Mouse (Mus musculus): ENCODE results near the gene Rabggta. TPM values are rescaled to one million over a fixed set of nuclear protein-coding genes. Genes with fewer than 3 reads are reported as not detected.

Rabggta gene
- polyA plus RNA-seq, 1 experiment from 2014 or later = 43.3 TPM

DNA sequence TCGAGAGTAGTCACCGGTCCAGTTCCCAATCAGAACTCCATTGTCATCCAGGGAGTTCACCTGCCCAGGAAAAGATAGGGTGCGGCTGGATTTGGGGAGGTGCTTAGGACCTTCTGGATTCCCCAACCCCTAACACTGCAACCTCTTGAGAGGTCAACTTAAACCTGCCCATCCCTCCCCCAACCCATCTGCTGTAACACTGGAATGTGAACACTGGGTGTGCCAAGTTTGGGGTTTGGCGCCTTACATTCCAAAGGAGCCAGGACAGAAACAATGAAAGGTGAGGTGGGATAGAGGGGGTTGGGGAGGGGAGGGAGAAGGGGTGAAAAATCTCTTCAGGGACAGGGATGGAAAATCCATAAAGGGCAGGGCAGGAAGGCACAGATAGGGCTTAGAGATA, 12.6 kb downstream of the Rabggta start:
- H3K9ac ChIP-seq (replicated peaks; ENCODE audit: low read length) = no peak overlapping the region
- no peak overlapping the region for H3K27ac ChIP-seq (ENCODE audit: low read length)
- H3K4me1 ChIP-seq (ENCODE audit: insufficient read depth, low read length) = peaks cover 6% of the 10 kb centered on the region; the same call in 1 of the 2 replicates
- H3K27me3 ChIP-seq (ENCODE audit: insufficient read depth, low read length) = peaks cover 15% of the 10 kb centered on the region
- H3K4me2 ChIP-seq (replicated peaks; ENCODE audit: low read depth, low read length) = no peak overlapping the region
- H3K4me3 ChIP-seq (ENCODE audit: low read length) = no peak overlapping the region
- H3K9me3 ChIP-seq (ENCODE audit: low read length) = no peaks in the 10 kb centered on the region
- ATAC-seq (ENCODE audit: low FRiP score, low TSS enrichment) = no peak
- WGBS = 89% methylated on average over 4 of the region's 4 CpGs
- H3K36me3 ChIP-seq (ENCODE audit: insufficient read depth, low read length) = no peaks in the 10 kb centered on the region

DNA sequence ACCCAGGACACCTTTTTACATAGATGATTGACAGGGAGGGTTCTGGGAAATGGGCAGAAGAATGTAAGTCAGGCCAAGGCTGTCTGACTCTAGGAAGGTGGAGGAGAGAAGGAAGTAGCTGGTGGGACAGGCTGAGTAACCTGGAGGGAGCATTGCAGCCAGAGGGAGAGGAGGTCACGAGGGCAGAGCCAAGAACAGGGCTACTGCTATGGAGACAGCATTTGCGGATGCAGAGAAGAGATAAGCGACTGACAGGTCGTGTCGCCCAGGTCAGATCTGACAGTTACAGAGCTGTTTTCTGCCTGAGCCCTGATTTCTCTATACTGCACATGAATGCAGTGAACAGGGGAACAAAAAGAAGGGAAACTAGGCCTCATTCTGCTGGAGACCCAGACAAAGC, 14.7 kb downstream of the Rabggta start:
- Histone ChIP-seq H3K27ac (ENCODE audit: low read length) (no peak overlapping the region), H3K4me2 (replicated peaks; ENCODE audit: low read depth, low read length) (no peak overlapping the region), H3K9me3 (ENCODE audit: low read length) (no peaks in the 10 kb centered on the region), H3K9ac (replicated peaks; ENCODE audit: low read length) (no peak overlapping the region), H3K4me3 (ENCODE audit: low read length) (no peak overlapping the region), H3K36me3 (ENCODE audit: insufficient read depth, low read length) (no peaks in the 10 kb centered on the region), H3K27me3 (ENCODE audit: insufficient read depth, low read length) (peaks cover 4% of the 10 kb centered on the region), H3K4me1 (ENCODE audit: insufficient read depth, low read length) (peaks cover 6% of the 10 kb centered on the region; the same call in 1 of the 2 replicates)
- WGBS = 85% methylated on average over 5 of the region's 5 CpGs
- ATAC-seq (ENCODE audit: low FRiP score, low TSS enrichment) = no peak

DNA sequence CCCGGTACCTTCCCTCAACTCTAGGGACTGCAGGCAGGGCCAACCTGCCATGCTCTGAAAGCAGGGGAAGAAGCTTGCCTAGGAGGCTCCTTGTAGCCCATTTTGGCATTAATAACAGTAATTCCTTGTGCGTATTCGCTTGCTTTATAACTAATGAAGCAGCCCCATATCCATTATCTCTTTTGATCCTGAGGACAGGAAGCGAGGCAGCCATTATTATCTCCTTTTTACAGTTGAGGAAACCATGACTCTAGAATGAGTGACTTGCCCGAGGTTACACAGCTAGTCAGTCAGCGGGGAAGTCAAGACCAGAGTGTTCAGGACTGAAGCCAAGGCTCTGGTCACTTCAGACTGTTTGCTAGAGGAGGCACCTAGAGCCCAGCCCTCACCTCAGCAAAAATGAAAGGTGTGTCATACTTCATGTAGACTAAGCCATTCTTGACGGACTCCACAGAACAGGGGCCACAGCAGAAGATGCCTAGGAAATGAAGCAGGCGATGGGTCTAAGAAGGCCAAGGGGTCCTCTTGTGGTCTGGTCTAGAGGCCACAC, 15.9 kb downstream of the Rabggta start:
- Histone ChIP-seq H3K9ac (replicated peaks; ENCODE audit: low read length) (no peak overlapping the region), H3K9me3 (ENCODE audit: low read length) (no peaks in the 10 kb centered on the region), H3K36me3 (ENCODE audit: insufficient read depth, low read length) (no peaks in the 10 kb centered on the region), H3K27ac (ENCODE audit: low read length) (no peak overlapping the region), H3K27me3 (ENCODE audit: insufficient read depth, low read length) (no peaks in the 10 kb centered on the region), H3K4me3 (ENCODE audit: low read length) (no peak overlapping the region), H3K4me2 (replicated peaks; ENCODE audit: low read depth, low read length) (no peak overlapping the region), H3K4me1 (ENCODE audit: insufficient read depth, low read length) (peaks cover 6% of the 10 kb centered on the region; the same call in 1 of the 2 replicates)
- 90% methylated on average over 8 of the region's 8 CpGs for WGBS
- no peak for ATAC-seq (ENCODE audit: low FRiP score, low TSS enrichment)

DNA sequence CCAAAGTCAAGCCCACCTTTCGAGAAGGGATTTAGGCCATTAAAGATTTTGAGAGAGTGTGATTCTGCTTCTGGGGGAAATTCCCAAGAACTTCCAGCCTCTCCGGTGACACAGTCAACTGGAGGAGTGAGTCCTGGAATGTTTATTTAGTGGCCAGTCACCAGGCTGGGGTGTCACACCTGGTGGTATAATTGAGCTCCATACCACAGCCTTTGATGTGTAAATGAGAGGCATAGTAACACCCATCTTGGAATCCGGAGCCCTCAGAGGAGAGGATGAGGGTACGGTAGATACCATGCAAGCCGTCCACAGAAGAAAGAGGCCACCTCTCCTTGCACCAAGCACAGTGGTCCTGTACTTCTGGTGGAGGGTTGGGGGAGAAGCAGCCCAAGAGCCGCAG, 19.3 kb downstream of the Rabggta start:
- no peak overlapping the region for H3K9ac ChIP-seq (replicated peaks; ENCODE audit: low read length)
- H3K36me3 ChIP-seq (ENCODE audit: insufficient read depth, low read length) = no peaks in the 10 kb centered on the region
- H3K4me3 ChIP-seq (ENCODE audit: low read length) = no peak overlapping the region
- 36% methylated on average over 6 of the region's 6 CpGs for WGBS
- no peak for ATAC-seq (ENCODE audit: low FRiP score, low TSS enrichment)
- H3K9me3 ChIP-seq (ENCODE audit: low read length) = no peaks in the 10 kb centered on the region
- peaks cover 16% of the 10 kb centered on the region; the same call in 1 of the 2 replicates for H3K4me1 ChIP-seq (ENCODE audit: insufficient read depth, low read length)
- H3K4me2 ChIP-seq (replicated peaks; ENCODE audit: low read depth, low read length) = no peak overlapping the region
- H3K27me3 ChIP-seq (ENCODE audit: insufficient read depth, low read length) = no peaks in the 10 kb centered on the region
- H3K27ac ChIP-seq (ENCODE audit: low read length) = no peak overlapping the region

DNA sequence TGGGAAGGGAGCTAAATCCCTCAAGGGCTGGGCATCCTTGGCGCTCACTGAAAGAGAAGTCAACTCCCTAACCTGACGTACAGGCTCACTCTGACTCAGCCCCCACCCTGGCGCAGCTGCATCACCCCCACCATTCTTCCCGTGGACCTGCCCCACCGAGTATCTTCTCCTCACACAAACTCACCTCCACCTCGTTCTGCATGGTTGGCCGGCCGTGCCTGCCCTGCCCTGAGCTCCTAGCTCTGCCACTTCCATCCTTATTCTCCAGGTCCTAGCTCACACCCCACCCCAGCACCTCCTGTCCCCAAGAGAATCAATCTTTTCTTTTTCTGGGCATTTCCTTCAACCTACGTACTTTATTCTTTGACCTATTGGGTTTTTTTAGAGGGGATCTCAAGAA, 20.9 kb downstream of the Rabggta start:
- ATAC-seq (ENCODE audit: low FRiP score, low TSS enrichment) = peak; percentile 71
- H3K36me3 ChIP-seq (ENCODE audit: insufficient read depth, low read length) = no peaks in the 10 kb centered on the region
- H3K27me3 ChIP-seq (ENCODE audit: insufficient read depth, low read length) = no peaks in the 10 kb centered on the region
- no peaks in the 10 kb centered on the region for H3K9me3 ChIP-seq (ENCODE audit: low read length)
- no peak overlapping the region for H3K4me3 ChIP-seq (ENCODE audit: low read length)
- peaks cover 16% of the 10 kb centered on the region; the same call in 1 of the 2 replicates for H3K4me1 ChIP-seq (ENCODE audit: insufficient read depth, low read length)
- WGBS = 30% methylated on average over 9 of the region's 9 CpGs
- no peak overlapping the region for H3K27ac ChIP-seq (ENCODE audit: low read length)
- no peak overlapping the region for H3K4me2 ChIP-seq (replicated peaks; ENCODE audit: low read depth, low read length)
- H3K9ac ChIP-seq (replicated peaks; ENCODE audit: low read length) = no peak overlapping the region

DNA sequence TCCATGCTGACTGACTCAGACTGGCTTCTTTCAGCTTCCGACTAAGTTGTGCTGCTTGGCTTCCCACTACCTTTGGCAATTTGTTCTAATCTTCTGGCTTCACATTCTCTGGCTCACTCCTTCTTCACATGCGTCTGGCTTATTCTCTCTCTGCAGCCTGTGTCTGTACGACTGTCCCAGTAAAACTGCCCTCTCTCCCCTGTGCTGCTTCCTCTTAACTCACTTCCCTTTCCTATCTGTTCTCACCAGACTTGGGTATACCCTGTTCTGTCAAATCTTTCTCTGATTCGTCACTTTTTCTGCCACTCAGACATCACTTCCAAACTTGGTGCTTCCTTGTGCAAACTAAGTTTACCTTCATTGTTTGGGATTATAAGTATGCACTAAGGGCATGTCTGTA, 24.8 kb downstream of the Rabggta start:
- no peak overlapping the region for H3K9ac ChIP-seq (replicated peaks; ENCODE audit: low read length)
- no peak for ATAC-seq (ENCODE audit: low FRiP score, low TSS enrichment)
- WGBS = 82% methylated on average over 4 of the region's 4 CpGs
- no peaks in the 10 kb centered on the region for H3K9me3 ChIP-seq (ENCODE audit: low read length)
- H3K36me3 ChIP-seq (ENCODE audit: insufficient read depth, low read length) = no peaks in the 10 kb centered on the region
- H3K4me2 ChIP-seq (replicated peaks; ENCODE audit: low read depth, low read length) = no peak overlapping the region
- H3K4me1 ChIP-seq (ENCODE audit: insufficient read depth, low read length) = peaks cover 10% of the 10 kb centered on the region; the same call in 1 of the 2 replicates
- H3K27ac ChIP-seq (ENCODE audit: low read length) = no peak overlapping the region
- H3K4me3 ChIP-seq (ENCODE audit: low read length) = no peak overlapping the region
- H3K27me3 ChIP-seq (ENCODE audit: insufficient read depth, low read length) = no peaks in the 10 kb centered on the region

DNA sequence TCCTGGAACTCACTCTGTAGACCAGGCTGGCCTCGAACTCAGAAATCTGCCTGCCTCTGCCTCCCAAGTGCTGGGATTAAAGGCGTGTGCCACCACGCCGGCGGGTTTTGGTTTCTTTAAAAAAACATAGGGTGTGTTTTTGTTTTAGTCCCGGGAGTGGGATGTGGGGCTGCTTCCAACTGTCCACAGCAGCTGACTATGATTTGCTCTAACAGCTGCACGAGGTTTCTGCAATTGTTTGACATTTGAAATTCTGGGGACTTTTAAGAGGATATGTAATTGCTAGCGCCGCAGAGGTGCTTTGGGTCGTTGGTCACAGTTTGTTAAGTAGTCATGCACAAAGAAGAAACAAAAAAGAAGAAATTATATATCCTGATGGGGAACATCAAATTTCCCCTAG, 32.6 kb downstream of the Rabggta start:
- Histone ChIP-seq H3K27ac (ENCODE audit: low read length) (no peak overlapping the region), H3K4me1 (ENCODE audit: insufficient read depth, low read length) (no peaks in the 10 kb centered on the region), H3K27me3 (ENCODE audit: insufficient read depth, low read length) (no peaks in the 10 kb centered on the region), H3K36me3 (ENCODE audit: insufficient read depth, low read length) (no peaks in the 10 kb centered on the region), H3K9me3 (ENCODE audit: low read length) (no peaks in the 10 kb centered on the region), H3K4me3 (ENCODE audit: low read length) (no peak overlapping the region), H3K4me2 (replicated peaks; ENCODE audit: low read depth, low read length) (no peak overlapping the region), H3K9ac (replicated peaks; ENCODE audit: low read length) (no peak overlapping the region)
- ATAC-seq (ENCODE audit: low FRiP score, low TSS enrichment) = no peak
- 50% methylated on average over 10 of the region's 10 CpGs for WGBS

DNA sequence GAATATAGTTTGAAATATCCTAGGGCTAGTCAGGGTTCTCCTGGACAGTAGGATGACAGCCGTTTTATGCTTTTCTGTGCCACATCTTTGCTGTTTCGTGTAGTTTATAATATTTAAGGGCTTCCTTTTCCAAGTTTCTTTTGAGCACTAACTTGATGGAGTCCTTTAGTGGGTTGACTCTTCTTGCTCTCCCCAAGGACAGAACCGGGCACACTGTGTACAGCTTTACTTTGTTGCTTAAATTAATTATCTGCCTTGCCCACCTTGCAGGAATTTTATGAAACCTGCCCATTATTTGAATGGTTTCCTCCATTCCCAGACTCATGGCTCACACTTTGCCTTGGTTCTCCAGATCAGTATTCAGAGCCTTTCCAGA, 40.0 kb downstream of the Rabggta start:
- Histone ChIP-seq H3K4me1 (ENCODE audit: insufficient read depth, low read length) (peaks cover 12% of the 10 kb centered on the region; the same call in 1 of the 2 replicates), H3K9ac (replicated peaks; ENCODE audit: low read length) (peak overlapping the region; percentile 83), H3K4me2 (replicated peaks; ENCODE audit: low read depth, low read length) (peak overlapping the region; percentile 78), H3K9me3 (ENCODE audit: low read length) (no peaks in the 10 kb centered on the region), H3K27ac (ENCODE audit: low read length) (peak overlapping the region; percentile 90; the same call in 1 of the 2 replicates), H3K36me3 (ENCODE audit: insufficient read depth, low read length) (peaks cover 31% of the 10 kb centered on the region), H3K27me3 (ENCODE audit: insufficient read depth, low read length) (no peaks in the 10 kb centered on the region), H3K4me3 (ENCODE audit: low read length) (peak overlapping the region; percentile 70)
- peak; percentile 16 for ATAC-seq (ENCODE audit: low FRiP score, low TSS enrichment)
- 14% methylated on average over 3 of the region's 3 CpGs for WGBS

DNA sequence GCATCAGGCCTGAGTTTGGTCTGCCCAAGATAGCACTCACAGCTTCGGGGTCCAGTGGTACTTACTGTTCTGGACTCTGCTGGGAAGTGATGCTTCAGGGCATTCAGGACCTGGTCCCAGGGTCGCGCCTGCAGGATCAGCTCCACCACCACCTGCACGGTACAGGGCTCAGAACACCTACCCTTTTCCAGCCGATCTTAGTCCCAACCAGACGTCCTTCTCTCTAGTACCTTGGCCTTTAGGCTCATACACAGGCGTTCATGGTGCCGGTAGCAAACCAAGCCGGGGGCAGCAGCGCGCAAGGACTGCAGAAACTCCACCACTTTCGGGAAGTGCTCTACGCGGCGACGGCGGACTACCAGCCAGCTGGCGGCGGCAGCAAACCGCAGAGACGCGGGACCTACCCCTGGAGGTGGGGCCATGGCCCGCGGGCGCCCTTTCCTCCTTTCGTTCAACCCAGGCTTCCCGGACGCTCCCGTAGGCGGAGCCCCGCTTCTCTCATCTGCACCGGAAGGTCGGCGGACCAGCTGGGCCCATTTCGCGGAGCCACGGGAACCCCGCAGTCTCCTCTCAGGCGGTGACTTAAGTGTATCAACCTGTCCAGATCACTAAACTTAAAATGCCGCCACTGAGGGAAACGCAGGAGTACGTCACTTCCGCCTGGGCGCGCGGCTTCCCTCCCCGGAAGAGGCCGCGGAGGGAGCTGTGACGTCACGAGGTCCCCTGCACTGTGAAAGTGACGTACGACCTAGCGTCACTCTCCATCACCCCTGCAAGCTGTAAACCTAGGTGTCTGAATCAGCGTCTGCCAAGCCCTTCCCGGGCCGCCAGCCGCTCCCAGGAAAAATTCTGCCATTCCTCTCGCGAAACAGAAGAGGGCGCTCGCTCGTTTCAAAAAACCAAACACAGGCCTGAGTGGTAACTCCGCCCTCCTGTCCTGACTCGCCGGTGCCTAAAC, 40.6 kb downstream of the Rabggta start, which contains the start of gene Tinf2:
Gene Tinf2, minus strand, starts transcription at position 661 of the 958 bp plus-strand sequence.
- peak; percentile 98 for ATAC-seq (ENCODE audit: low FRiP score, low TSS enrichment)
- H3K9me3 ChIP-seq (ENCODE audit: low read length) = no peaks in the 10 kb centered on the region
- H3K27ac ChIP-seq (ENCODE audit: low read length) = peak within 1 kb of the TSS; percentile 90
- H3K4me2 ChIP-seq (replicated peaks; ENCODE audit: low read depth, low read length) = peak within 1 kb of the TSS; percentile 78
- no peaks in the 10 kb centered on the region for H3K27me3 ChIP-seq (ENCODE audit: insufficient read depth, low read length)
- peaks cover 12% of the 10 kb centered on the region; the same call in 1 of the 2 replicates for H3K4me1 ChIP-seq (ENCODE audit: insufficient read depth, low read length)
- H3K36me3 ChIP-seq (ENCODE audit: insufficient read depth, low read length) = peaks cover 37% of the 10 kb centered on the region
- under 1% methylated on average over 66 of the region's 66 CpGs for WGBS
- peak within 1 kb of the TSS; percentile 83 for H3K9ac ChIP-seq (replicated peaks; ENCODE audit: low read length)
- peak within 1 kb of the TSS; percentile 70 for H3K4me3 ChIP-seq (ENCODE audit: low read length)

DNA sequence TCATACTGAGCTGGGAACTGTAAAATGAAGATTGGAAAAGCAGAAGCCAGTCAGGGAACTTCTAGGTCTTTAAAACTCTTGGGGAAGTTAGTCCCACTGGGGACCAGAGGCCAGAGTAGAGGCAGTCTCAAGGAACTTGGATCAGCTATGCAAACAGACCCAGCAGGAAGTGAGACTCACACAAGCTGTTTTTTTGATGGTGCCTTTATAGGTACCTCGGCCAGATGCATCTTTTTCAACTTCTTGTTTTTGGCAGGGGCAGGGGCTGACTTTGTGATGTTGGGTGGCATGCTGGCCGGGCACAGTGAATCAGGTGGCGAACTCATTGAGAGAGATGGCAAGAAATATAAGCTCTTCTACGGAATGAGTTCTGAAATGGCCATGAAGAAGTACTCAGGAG, 44.4 kb downstream of the Rabggta start:
- H3K9me3 ChIP-seq (ENCODE audit: low read length) = no peaks in the 10 kb centered on the region
- no peak overlapping the region for H3K9ac ChIP-seq (replicated peaks; ENCODE audit: low read length)
- peaks cover 16% of the 10 kb centered on the region for H3K4me1 ChIP-seq (ENCODE audit: insufficient read depth, low read length)
- no peak overlapping the region for H3K4me2 ChIP-seq (replicated peaks; ENCODE audit: low read depth, low read length)
- no peak overlapping the region for H3K4me3 ChIP-seq (ENCODE audit: low read length)
- no peaks in the 10 kb centered on the region for H3K27me3 ChIP-seq (ENCODE audit: insufficient read depth, low read length)
- H3K36me3 ChIP-seq (ENCODE audit: insufficient read depth, low read length) = peaks cover 51% of the 10 kb centered on the region
- 90% methylated on average over 4 of the region's 4 CpGs for WGBS
- H3K27ac ChIP-seq (ENCODE audit: low read length) = no peak overlapping the region
- ATAC-seq (ENCODE audit: low FRiP score, low TSS enrichment) = no peak

All from kidney, embryonic 16.5 days (tissue).